Mouse (Mus musculus) neural tube, embryonic 15.5 days (tissue): ENCODE measurements at regions not wholly inside any gene's neighbourhood (a gene's known extent, or its start where the extent isn't known, plus 50 kb on each side); places are given as distances from the start of the nearest gene placed in this dataset.

Experiments
- ATAC-seq: fragments of 200-750 bp; cut with Nextera tagmentation; 2 replicates; pipeline ENCODE4 v1.8.0; 2017; ENCODE audit warnings: mild to moderate bottlenecking, moderate TSS enrichment, moderate library complexity; ENCODE audit not compliant: low FRiP score
- H3K27ac ChIP-seq: fragments of 300-500 bp; sonication (generic); replicated peaks from 2 replicates; pipeline ENCODE4 v1.5.1; 2015; ENCODE audit warnings: mild to moderate bottlenecking, inconsistent platforms
- H3K27me3 ChIP-seq: fragments of 300-500 bp; sonication (generic); replicated peaks from 2 replicates; pipeline ENCODE4 v1.6.1; 2015; ENCODE audit warnings: inconsistent platforms
- H3K36me3 ChIP-seq: fragments of 300-500 bp; sonication (generic); 2 replicates; pipeline ENCODE4 v1.6.1; 2015; ENCODE audit warnings: inconsistent platforms
- H3K4me1 ChIP-seq: fragments of 300-500 bp; sonication (generic); 2 replicates; pipeline ENCODE4 v1.6.1; 2015; ENCODE audit warnings: inconsistent platforms
- H3K4me2 ChIP-seq: fragments of 300-500 bp; sonication (generic); 2 replicates; pipeline ENCODE4 v1.6.1; 2015; ENCODE audit warnings: inconsistent platforms, mild to moderate bottlenecking, moderate library complexity
- H3K4me3 ChIP-seq: fragments of 300-500 bp; sonication (generic); replicated peaks from 2 replicates; pipeline ENCODE4 v1.5.1; 2015; ENCODE audit warnings: mild to moderate bottlenecking, inconsistent platforms
- H3K9ac ChIP-seq: fragments of 300-500 bp; sonication (generic); replicated peaks from 2 replicates; pipeline ENCODE4 v1.6.1; 2015; ENCODE audit warnings: mild to moderate bottlenecking, inconsistent platforms
- H3K9me3 ChIP-seq: fragments of 300-500 bp; sonication (generic); replicated peaks from 2 replicates; pipeline ENCODE4 v1.6.1; 2016; ENCODE audit warnings: inconsistent platforms
- WGBS: fragments of 180-500 bp; shearing (Covaris S2); methylation state at CpG from one replicate; pipeline ENCODE4 v1.1.7; 2015; ENCODE audit warnings: mixed read lengths; 5-methylcytosine and 5-hydroxymethylcytosine counted together

GRCm38 (mm10) chr10:42076711-42077110, 58.5 kb upstream of the Armc2 start:
- Histone ChIP-seq H3K9ac (no peak overlapping the region), H3K27ac (no peak overlapping the region), H3K9me3 (no peaks in the 10 kb centered on the region), H3K36me3 (no peaks in the 10 kb centered on the region), H3K27me3 (no peaks in the 10 kb centered on the region), H3K4me1 (peaks cover 1% of the 10 kb centered on the region; the same call in 1 of the 2 replicates), H3K4me2 (no peak overlapping the region), H3K4me3 (no peak overlapping the region)
- ATAC-seq: no peak
- 84% methylated on average over 4 of the region's 4 CpGs for WGBS

GRCm38 (mm10) chr10:42075545-42075944, 57.3 kb upstream of the Armc2 start:
- no peak overlapping the region for H3K27ac ChIP-seq
- WGBS: 90% methylated on average over 3 of the region's 6 CpGs
- H3K27me3 ChIP-seq: no peaks in the 10 kb centered on the region
- no peak for ATAC-seq
- peaks cover 11% of the 10 kb centered on the region for H3K4me1 ChIP-seq
- H3K9ac ChIP-seq: no peak overlapping the region
- H3K4me3 ChIP-seq: no peak overlapping the region
- no peak overlapping the region for H3K4me2 ChIP-seq
- no peaks in the 10 kb centered on the region for H3K36me3 ChIP-seq
- no peaks in the 10 kb centered on the region for H3K9me3 ChIP-seq

GRCm38 (mm10) chr10:42072758-42073157, 54.5 kb upstream of the Armc2 start:
- H3K4me2 ChIP-seq: no peak overlapping the region
- no peak overlapping the region for H3K4me3 ChIP-seq
- H3K27ac ChIP-seq: no peak overlapping the region
- 57% methylated on average over 9 of the region's 9 CpGs for WGBS
- no peaks in the 10 kb centered on the region for H3K9me3 ChIP-seq
- H3K4me1 ChIP-seq: peaks cover 11% of the 10 kb centered on the region
- no peak overlapping the region for H3K9ac ChIP-seq
- H3K27me3 ChIP-seq: no peaks in the 10 kb centered on the region
- ATAC-seq: no peak
- no peaks in the 10 kb centered on the region for H3K36me3 ChIP-seq

- no peak overlapping the region for H3K27ac ChIP-seq
- no peak overlapping the region for H3K9ac ChIP-seq
- WGBS: 49% methylated on average over 3 of the region's 3 CpGs
- no peaks in the 10 kb centered on the region for H3K9me3 ChIP-seq
- ATAC-seq: no peak
- H3K27me3 ChIP-seq: no peaks in the 10 kb centered on the region
- no peak overlapping the region for H3K4me3 ChIP-seq
- H3K4me2 ChIP-seq: no peak overlapping the region
- H3K36me3 ChIP-seq: no peaks in the 10 kb centered on the region
- peaks cover 11% of the 10 kb centered on the region for H3K4me1 ChIP-seq
Observed at GRCm38 (mm10) chr10:42072131-42072530, 53.9 kb upstream of the Armc2 start.

GRCm38 (mm10) chr10:42071404-42072024, 53.3 kb upstream of the Armc2 start:
- ATAC-seq: no peak
- Histone ChIP-seq H3K4me3 (no peak overlapping the region), H3K27me3 (no peaks in the 10 kb centered on the region), H3K4me1 (peaks cover 11% of the 10 kb centered on the region), H3K4me2 (no peak overlapping the region), H3K9me3 (no peaks in the 10 kb centered on the region), H3K9ac (no peak overlapping the region), H3K36me3 (no peaks in the 10 kb centered on the region), H3K27ac (no peak overlapping the region)
- 32% methylated on average over 8 of the region's 8 CpGs for WGBS

- WGBS: 31% methylated on average over 10 of the region's 10 CpGs
- peaks cover 11% of the 10 kb centered on the region for H3K4me1 ChIP-seq
- H3K27me3 ChIP-seq: no peaks in the 10 kb centered on the region
- no peak overlapping the region for H3K27ac ChIP-seq
- H3K9me3 ChIP-seq: no peaks in the 10 kb centered on the region
- H3K36me3 ChIP-seq: no peaks in the 10 kb centered on the region
- ATAC-seq: peak; percentile 53
- no peak overlapping the region for H3K4me2 ChIP-seq
- H3K4me3 ChIP-seq: no peak overlapping the region
- no peak overlapping the region for H3K9ac ChIP-seq
Observed at GRCm38 (mm10) chr10:42070611-42071403, 52.6 kb upstream of the Armc2 start.

- ATAC-seq: no peak
- peaks cover 11% of the 10 kb centered on the region for H3K4me1 ChIP-seq
- no peak overlapping the region for H3K27ac ChIP-seq
- no peaks in the 10 kb centered on the region for H3K9me3 ChIP-seq
- no peak overlapping the region for H3K4me2 ChIP-seq
- WGBS: 94% methylated on average over 8 of the region's 8 CpGs
- H3K27me3 ChIP-seq: no peaks in the 10 kb centered on the region
- H3K36me3 ChIP-seq: no peaks in the 10 kb centered on the region
- H3K9ac ChIP-seq: no peak overlapping the region
- no peak overlapping the region for H3K4me3 ChIP-seq
Observed at GRCm38 (mm10) chr10:42069751-42070150, 51.5 kb upstream of the Armc2 start.

- peaks cover 11% of the 10 kb centered on the region for H3K4me1 ChIP-seq
- no peak overlapping the region for H3K4me3 ChIP-seq
- 67% methylated on average over 2 of the region's 2 CpGs for WGBS
- H3K36me3 ChIP-seq: no peaks in the 10 kb centered on the region
- H3K27ac ChIP-seq: no peak overlapping the region
- H3K4me2 ChIP-seq: no peak overlapping the region
- ATAC-seq: no peak
- H3K9me3 ChIP-seq: no peaks in the 10 kb centered on the region
- H3K27me3 ChIP-seq: no peaks in the 10 kb centered on the region
- H3K9ac ChIP-seq: no peak overlapping the region
Observed at GRCm38 (mm10) chr10:42068497-42068896, 50.3 kb upstream of the Armc2 start.
